In the genomic region with DNA sequence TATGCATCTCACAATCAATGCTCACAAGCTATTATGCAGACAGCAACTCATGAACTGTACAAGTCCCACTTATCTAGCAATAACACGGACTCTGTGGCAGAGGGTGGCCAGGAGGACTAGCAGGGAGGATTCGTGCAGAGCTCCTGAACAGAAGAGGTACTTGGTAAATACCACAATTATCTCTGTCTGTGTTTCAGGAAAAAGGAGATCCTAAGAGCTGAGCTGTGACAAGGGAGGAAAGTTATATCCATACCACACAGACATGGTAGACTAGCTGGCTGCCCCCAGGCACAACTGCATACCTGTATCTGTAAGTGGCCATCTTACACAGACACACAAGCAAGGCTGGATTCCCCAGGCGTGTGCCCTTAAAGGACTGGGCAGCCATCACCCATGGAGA, we compare ENCODE assay signal across 26 mouse cellular contexts. TPM values are rescaled to one million over a fixed set of nuclear protein-coding genes. Genes with fewer than 3 reads are reported as not detected.
"Had no signal": no experiment of that assay in that cellular context is flagged by ENCODE, and none has a peak within 500 bp of the region (broad histone marks: within the 10 kb centered on the region; RNA-seq: fewer than 3 reads in every experiment).

No protein-coding gene starts in this region.

- H3K27me3 ChIP-seq: heart, embryonic 12.5 days; intestine, embryonic 15.5 days had no signal

- H3K9me3 ChIP-seq: heart, embryonic 12.5 days; hindbrain, embryonic 10.5 days; hindbrain, embryonic 12.5 days; intestine, embryonic 15.5 days; limb, embryonic 10.5 days; limb, embryonic 12.5 days had no signal

- H3K9ac ChIP-seq: heart, embryonic 12.5 days; hindbrain, embryonic 12.5 days; hindbrain, embryonic 14.5 days; intestine, embryonic 15.5 days; limb, embryonic 12.5 days; liver, embryonic 14.5 days had no signal

- H3K27ac ChIP-seq: gastrocnemius, adult 2 months; heart, adult 2 months; hindbrain, embryonic 10.5 days; hindbrain, embryonic 12.5 days; hindbrain, embryonic 14.5 days; intestine, embryonic 15.5 days; layer of hippocampus, adult 2 months; left cerebral cortex, adult 2 months; limb, embryonic 10.5 days; limb, embryonic 12.5 days; liver, embryonic 14.5 days had no signal

- H3K4me2 ChIP-seq: heart, embryonic 12.5 days; hindbrain, embryonic 12.5 days; hindbrain, embryonic 14.5 days; intestine, embryonic 15.5 days; limb, embryonic 12.5 days had no signal

- ATAC-seq: hindbrain, embryonic 16.5 days; inflammation-experienced regulatory T-cells, adult 6 months; intestine, embryonic 15.5 days; intestine, postnatal 0 days had no signal

- DNase-seq: gastrocnemius, adult 2 months; gastrocnemius, postnatal 10 days; gastrocnemius, postnatal 25 days; heart, adult 2 months; heart, postnatal 10 days; heart, postnatal 4 days; kidney, adult 18-20 months; kidney, adult 8-10 months; kidney, postnatal 10 days; kidney, postnatal 25 days; kidney, postnatal 4 days; liver had no signal

- H3K4me3 ChIP-seq: gastrocnemius, adult 2 months; heart, adult 2 months; heart, embryonic 12.5 days; hindbrain, embryonic 10.5 days; hindbrain, embryonic 12.5 days; intestine, embryonic 15.5 days; layer of hippocampus, adult 2 months; left cerebral cortex, adult 2 months; limb, embryonic 10.5 days; limb, embryonic 12.5 days had no signal

- H3K36me3 ChIP-seq: heart, embryonic 12.5 days; hindbrain, embryonic 10.5 days; hindbrain, embryonic 12.5 days; intestine, embryonic 15.5 days; limb, embryonic 10.5 days; limb, embryonic 12.5 days had no signal

RNA-seq across cellular contexts. Expression of a gene that starts 5.2 kb away (rescaled TPM):
- total RNA-seq: granulocyte monocyte progenitor cell, adult 5-6 weeks had no signal
